Mouse (Mus musculus) CH12.LX (cell line): Measurements from ENCODE around the gene Asic2.

Experiments
- CTCF ChIP-seq, 2 experiments: IDR thresholded peaks in 1 of 2; conservative IDR thresholded peaks in 1 of 2; 2 replicates each; pipeline ENCODE4 v1.5.1; 2011 to 2012; ENCODE audit warnings: low read depth in 2 of 2, low read length in 2 of 2, improper control_type of control experiment in 1 of 2, inconsistent platforms in 1 of 2, mild to moderate bottlenecking in 1 of 2, moderate library complexity in 1 of 2
- JUND ChIP-seq: conservative IDR thresholded peaks from 2 replicates; pipeline ENCODE4 v1.6.1; 2011; ENCODE audit warnings: low read depth, low read length, improper control_type of control experiment
- MAZ ChIP-seq: IDR thresholded peaks from 2 replicates; pipeline ENCODE4 v1.6.1; 2012; ENCODE audit warnings: low read depth, mild to moderate bottlenecking, inconsistent platforms, low read length, improper control_type of control experiment, moderate library complexity
- POLR2A ChIP-seq: IDR thresholded peaks from 2 replicates; pipeline ENCODE4 v1.6.1; 2011; ENCODE audit warnings: low read depth, mild to moderate bottlenecking, improper control_type of control experiment, low read length
- TCF12 ChIP-seq: IDR thresholded peaks from 2 replicates; pipeline ENCODE4 v1.6.1; 2014; ENCODE audit warnings: low read depth, mild to moderate bottlenecking, inconsistent platforms, low read length, improper control_type of control experiment
- ZMIZ1 ChIP-seq: IDR thresholded peaks from 2 replicates; pipeline ENCODE4 v1.6.1; 2012; ENCODE audit warnings: low read depth, mild to moderate bottlenecking, inconsistent platforms, low read length, improper control_type of control experiment
- ZNF384 ChIP-seq: IDR thresholded peaks from 2 replicates; pipeline ENCODE4 v1.6.1; 2012; ENCODE audit warnings: low read depth, low read length, improper control_type of control experiment, inconsistent platforms

DNA sequence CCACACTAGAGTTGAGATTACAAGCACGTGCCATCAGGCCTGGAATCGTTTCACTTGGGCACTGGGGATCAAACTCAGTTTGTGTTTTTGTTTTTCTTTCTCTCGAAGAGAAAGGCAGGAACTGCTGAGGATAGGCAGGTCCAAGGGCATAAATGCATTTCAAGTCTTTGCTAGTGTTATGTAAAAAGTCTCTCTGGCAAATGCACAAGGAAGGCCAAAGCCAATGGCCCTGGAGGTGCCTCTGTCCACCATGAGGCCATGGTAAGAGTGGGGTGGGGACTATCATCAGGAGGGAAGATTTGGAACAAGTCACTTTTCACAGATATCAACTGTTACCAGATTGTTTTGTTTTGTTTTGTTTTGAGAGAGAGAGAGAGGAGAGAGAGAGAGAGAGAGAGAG lies 1122.1 kb downstream of the Asic2 start:
- TF ChIP-seq ZMIZ1 (no peak), ZNF384 (no peak), POLR2A (no peak), JUND (no peak), TCF12 (no peak), MAZ (no peak), CTCF (conservative IDR thresholded peaks at IDR 0.05 in 1 of 2, IDR thresholded peaks at IDR 0.05 in 1 of 2; ENCODE audit: low read depth in 2 of 2, low read length in 2 of 2) (no peak)
